Mouse (Mus musculus) bone marrow, adult 2 months (tissue): ENCODE measurements at regions not wholly inside any gene's neighbourhood (a gene's known extent, or its start where the extent isn't known, plus 50 kb on each side); places are given as distances from the start of the nearest gene placed in this dataset.

ENCODE experiments used
- H3K27ac ChIP-seq: fragments of 200-500 bp; 2 replicates; pipeline ENCODE4 v1.5.1; 2012; ENCODE audit warnings: low read depth, mild to moderate bottlenecking, control low read depth, inconsistent platforms, low read length; ENCODE audit not compliant: control insufficient read depth, poor library complexity, insufficient read depth
- H3K4me1 ChIP-seq: fragments of 200-500 bp; 2 replicates; pipeline ENCODE4 v1.6.1; 2011; ENCODE audit warnings: low read length; ENCODE audit not compliant: control insufficient read depth, insufficient read depth
- H3K4me3 ChIP-seq: fragments of 200-500 bp; replicated peaks from 2 replicates; pipeline ENCODE3; 2011; ENCODE audit warnings: mild to moderate bottlenecking, low read depth, low read length, control low read depth; ENCODE audit not compliant: control insufficient read depth
- CTCF ChIP-seq: fragments of 200-500 bp; IDR thresholded peaks from 2 replicates; pipeline ENCODE4 v1.5.1; 2011; ENCODE audit warnings: low read length, control low read depth; ENCODE audit not compliant: control insufficient read depth, insufficient read depth
- POLR2A ChIP-seq: fragments of 200-500 bp; IDR thresholded peaks from 2 replicates; pipeline ENCODE4 v1.6.1; 2011; ENCODE audit warnings: low read depth, mild to moderate bottlenecking, control low read depth, low read length, borderline replicate concordance; ENCODE audit not compliant: control insufficient read depth
- WGBS: fragments of 180-500 bp; shearing (Covaris S2); methylation state at CpG from one replicate; pipeline ENCODE4 v1.1.7; 2018; 5-methylcytosine and 5-hydroxymethylcytosine counted together

DNA sequence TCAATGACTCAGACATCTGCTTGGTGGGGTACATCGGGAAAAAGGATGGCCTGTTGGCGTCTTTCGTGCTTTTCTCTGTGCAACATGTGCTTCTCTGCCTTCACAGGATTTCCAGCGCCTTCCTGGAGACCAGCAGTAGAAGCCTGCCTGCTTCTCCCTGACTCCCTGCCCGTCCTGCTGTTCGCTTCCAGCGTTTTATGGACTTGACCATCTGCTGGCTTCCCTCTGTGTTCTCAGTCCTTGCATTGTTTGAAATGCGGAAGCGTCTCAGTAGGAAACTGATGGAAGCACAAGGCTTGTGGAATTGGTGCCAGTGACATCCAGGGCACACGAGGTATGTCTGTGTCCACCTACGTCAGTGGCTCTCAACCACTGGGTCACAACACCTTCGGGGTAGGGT, 143.7 kb downstream of the Trim33 start:
- WGBS, result 84% methylated on average over 12 of the region's 12 CpGs
- Histone ChIP-seq H3K27ac (no peak overlapping the region), H3K4me1 (no peaks in the 10 kb centered on the region), H3K4me3 (no peak overlapping the region)
- no peak for TF ChIP-seq POLR2A
- TF ChIP-seq CTCF, result no peak

DNA sequence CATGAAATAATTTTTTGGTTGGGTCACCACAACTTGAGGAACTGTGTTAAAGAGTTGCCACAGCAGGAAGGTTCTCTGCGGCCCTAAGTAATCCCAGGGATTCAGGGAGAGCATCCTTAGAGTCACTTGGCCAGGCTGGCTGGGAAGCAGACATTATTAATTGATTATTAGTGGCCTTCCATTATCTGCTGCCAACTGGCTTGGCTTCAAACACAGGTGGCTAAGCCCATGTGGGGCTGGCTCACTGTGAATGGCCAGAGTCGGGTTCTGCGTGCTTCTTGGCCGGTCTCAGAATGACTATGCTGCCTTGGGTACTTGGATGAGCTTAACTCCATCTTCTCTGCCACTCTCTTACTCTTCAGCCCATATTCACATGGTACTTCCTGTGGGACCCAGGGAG, 144.2 kb downstream of the Trim33 start:
- TF ChIP-seq CTCF (no peak), POLR2A (no peak)
- no peaks in the 10 kb centered on the region for H3K4me1 ChIP-seq
- no peak overlapping the region for H3K4me3 ChIP-seq
- H3K27ac ChIP-seq, result no peak overlapping the region
- 76% methylated on average over 4 of the region's 4 CpGs for WGBS

DNA sequence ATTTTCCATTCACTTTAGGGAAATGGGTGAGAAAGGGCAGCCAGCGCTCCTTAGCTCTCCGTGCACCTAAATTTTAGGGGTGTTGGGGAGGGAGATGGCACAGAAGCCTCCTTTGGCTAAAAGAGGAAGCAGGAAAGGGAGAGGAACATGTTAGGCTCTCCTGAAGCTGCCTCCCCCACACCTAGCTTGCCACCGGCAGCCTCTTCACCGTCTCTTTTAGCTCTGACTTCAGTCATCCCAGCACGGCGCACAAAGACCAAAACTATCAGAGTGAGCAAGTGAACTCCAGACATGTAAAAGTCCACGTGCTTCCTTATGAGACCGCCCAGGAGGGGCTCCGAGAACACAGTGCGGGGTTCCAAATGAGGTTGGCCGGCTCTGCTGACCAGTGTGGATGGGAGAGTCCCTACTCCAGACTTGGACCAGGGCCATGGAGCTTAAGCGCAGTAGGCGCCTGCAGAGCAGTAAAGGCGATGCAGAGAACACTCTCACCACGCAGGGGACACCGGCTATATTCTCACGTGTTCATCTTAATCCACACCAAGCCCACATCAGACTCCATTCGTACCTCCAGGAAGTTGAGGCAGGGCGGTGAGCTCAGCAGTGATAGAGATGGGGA, 146.8 kb downstream of the Trim33 start:
- WGBS, result 81% methylated on average over 19 of the region's 19 CpGs
- no peak overlapping the region for H3K27ac ChIP-seq
- H3K4me1 ChIP-seq, result no peaks in the 10 kb centered on the region; the same call in 1 of the 2 replicates
- TF ChIP-seq POLR2A, result no peak
- no peak overlapping the region for H3K4me3 ChIP-seq

DNA sequence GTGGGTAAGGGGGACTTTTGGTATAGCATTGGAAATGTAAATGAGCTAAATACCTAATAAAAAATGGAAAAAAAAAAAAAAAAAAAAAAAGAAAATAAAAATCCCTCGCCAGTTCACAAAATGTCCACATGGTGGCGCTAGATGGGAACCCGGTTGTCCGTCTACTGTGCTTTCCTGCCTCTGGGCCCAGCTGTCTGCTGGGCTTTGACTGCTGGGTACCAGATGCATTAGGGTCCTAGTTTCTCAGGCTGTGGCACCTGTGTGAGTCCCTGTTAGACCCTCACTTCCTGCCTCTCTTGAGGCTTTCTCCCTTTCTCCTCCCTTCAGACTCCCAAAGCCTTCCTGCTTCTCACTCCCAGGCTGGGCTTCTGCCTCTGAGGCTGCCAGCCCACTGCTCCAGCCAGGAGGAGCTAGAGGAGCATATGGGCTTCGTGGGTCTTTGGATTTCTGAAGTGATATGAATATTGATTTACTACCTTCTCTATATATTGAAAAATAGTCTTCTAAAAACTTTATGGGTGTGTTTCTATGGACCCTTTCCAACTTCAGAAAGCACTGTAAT, 145.7 kb upstream of the Syt6 start:
- 5% methylated on average over 5 of the region's 5 CpGs for WGBS
- no peaks in the 10 kb centered on the region; the same call in 1 of the 2 replicates for H3K4me1 ChIP-seq
- no peak overlapping the region for H3K27ac ChIP-seq
- no peak overlapping the region for H3K4me3 ChIP-seq
- TF ChIP-seq POLR2A (no peak), CTCF (peak; percentile 51)

DNA sequence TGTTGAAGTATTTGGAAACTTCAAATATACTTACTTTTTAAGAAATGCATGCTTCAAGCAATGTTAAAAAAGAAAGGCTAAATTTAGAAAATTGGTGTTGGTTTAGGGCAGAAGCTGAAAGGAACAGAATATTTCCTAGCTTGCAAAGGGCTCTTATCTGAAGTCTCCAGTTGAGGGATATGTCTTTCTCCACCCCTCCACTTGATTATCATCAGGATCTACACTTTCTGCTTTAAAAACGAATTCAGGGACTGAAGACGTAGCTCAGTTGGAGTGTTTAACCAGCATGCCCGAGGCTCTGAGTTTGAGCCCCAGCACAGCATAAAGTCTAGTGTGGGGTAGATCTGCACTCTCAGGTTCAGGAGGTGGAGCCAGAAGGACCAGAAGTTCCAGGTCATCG, 144.9 kb upstream of the Syt6 start:
- TF ChIP-seq CTCF (no peak), POLR2A (no peak)
- no peak overlapping the region for H3K4me3 ChIP-seq
- H3K27ac ChIP-seq, result no peak overlapping the region
- H3K4me1 ChIP-seq, result no peaks in the 10 kb centered on the region; the same call in 1 of the 2 replicates
- WGBS, result 48% methylated on average over 4 of the region's 4 CpGs

DNA sequence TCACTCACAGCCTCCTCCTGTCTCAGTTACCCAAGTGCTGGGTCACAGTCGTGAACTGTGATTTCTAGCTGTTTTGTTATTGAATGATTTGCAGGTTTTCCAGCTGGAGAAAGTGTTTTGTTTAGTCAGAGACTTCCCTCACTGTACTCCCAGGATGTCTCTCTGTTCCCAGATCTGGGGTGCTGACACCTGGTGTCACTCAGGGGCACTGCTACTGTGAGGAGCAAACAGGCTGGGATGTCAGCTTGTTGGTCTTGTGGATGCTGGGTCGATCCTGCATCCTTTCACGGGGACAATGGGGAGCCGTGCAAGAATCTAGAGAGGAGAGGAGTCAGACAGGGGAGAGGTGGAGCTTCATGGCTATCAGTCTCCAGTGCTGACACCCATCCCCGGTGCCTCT, 142.8 kb upstream of the Syt6 start:
- H3K4me1 ChIP-seq, result no peaks in the 10 kb centered on the region; the same call in 1 of the 2 replicates
- TF ChIP-seq POLR2A (no peak), CTCF (no peak)
- H3K4me3 ChIP-seq, result no peak overlapping the region
- H3K27ac ChIP-seq, result no peak overlapping the region
- WGBS, result 70% methylated on average over 5 of the region's 5 CpGs

DNA sequence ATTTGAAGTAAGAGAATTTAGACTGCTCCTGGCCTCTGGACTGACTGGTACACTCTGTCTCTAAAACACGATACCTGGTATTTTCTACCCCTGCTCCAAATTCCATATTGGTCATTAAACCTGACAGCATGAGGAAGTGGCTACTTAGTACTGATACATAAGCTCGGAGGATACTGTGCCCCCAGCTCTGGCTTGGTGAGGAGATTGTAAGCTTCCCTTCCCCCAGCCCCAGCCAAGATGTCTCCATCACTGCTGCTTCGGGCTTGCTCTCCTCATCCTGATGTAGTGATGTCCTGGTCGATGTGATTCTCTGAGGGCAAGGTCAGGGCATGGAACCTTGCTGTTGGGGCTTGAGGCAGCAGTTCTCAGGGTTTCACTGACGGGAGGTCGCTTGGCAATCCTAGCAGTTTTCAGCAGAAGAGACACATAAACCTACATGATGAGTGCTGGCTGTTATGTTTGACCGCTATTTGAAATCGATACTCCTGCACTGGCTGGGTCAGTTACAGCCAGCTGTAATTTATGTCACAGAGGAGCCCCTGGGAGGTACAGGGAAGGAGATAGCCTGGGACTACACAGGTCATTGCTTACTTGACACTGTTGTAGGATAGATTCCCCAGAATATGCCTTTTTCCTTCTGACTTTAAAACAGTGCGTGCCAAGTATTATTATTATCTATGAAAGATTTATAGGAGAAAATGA, 138.0 kb upstream of the Syt6 start:
- H3K4me1 ChIP-seq, result no peaks in the 10 kb centered on the region
- no peak overlapping the region for H3K4me3 ChIP-seq
- no peak overlapping the region for H3K27ac ChIP-seq
- TF ChIP-seq CTCF (no peak), POLR2A (no peak)
- 83% methylated on average over 9 of the region's 9 CpGs for WGBS

DNA sequence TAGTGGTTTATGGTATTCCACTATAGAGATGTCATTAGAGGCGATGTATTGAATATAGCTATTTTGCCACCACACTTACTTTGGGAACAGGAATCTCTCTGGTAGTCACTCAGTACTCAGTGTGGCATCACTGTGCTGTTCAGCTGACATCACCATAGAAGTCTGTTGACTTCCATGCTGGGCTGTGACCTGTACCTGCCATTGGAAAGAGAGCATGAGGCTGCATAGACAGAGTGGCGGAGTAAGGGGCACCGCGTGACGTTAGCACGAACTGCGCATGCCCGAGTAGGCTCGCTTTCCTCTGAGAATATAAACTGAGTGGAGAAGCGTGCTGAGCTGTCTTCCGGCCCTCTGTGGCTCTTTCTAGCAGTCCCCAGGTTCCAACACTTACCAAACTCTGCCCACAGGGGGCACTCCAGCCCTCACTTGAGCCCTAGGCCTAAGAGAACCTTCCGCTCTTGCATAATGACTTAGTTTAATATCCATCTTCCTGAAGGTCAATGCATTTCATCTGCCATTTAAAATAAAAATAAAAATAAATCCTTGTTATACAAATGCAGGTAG, 136.2 kb upstream of the Syt6 start:
- Histone ChIP-seq H3K4me1 (no peaks in the 10 kb centered on the region), H3K27ac (no peak overlapping the region), H3K4me3 (no peak overlapping the region)
- TF ChIP-seq CTCF (peak; percentile 29; the same call in 1 of the 2 replicates), POLR2A (no peak)
- WGBS, result 43% methylated on average over 12 of the region's 12 CpGs

DNA sequence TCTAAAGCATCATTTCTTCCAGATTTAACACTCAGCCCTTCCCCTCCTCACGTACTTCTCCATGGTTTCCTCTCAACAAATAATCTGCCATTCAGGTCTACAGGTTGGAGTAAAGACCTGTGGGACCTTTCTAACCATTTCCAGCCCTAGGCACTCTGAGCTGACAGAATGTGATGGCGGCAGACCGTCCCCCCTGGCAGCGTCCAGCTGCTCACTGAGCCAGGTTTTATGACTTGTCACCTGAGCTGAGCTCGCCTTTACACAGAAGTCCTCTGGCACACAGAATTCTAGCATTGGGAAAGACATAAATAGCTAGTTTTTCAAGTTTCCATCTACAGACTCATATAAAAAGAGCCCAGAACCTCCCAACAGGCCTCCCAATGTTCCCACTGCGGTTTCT, 131.8 kb upstream of the Syt6 start:
- Histone ChIP-seq H3K4me1 (no peaks in the 10 kb centered on the region), H3K27ac (no peak overlapping the region), H3K4me3 (no peak overlapping the region)
- 85% methylated on average over 6 of the region's 6 CpGs for WGBS
- TF ChIP-seq POLR2A (no peak), CTCF (no peak)
